Mouse (Mus musculus): Measurements from ENCODE around the gene 4931440F15Rik. TPM values are rescaled to one million over a fixed set of nuclear protein-coding genes. Genes with fewer than 3 reads are reported as not detected.

Gene 4931440F15Rik
- polyA plus RNA-seq, 2 experiments from 2014 or later: 0.11 TPM; not detected in 1

DNA sequence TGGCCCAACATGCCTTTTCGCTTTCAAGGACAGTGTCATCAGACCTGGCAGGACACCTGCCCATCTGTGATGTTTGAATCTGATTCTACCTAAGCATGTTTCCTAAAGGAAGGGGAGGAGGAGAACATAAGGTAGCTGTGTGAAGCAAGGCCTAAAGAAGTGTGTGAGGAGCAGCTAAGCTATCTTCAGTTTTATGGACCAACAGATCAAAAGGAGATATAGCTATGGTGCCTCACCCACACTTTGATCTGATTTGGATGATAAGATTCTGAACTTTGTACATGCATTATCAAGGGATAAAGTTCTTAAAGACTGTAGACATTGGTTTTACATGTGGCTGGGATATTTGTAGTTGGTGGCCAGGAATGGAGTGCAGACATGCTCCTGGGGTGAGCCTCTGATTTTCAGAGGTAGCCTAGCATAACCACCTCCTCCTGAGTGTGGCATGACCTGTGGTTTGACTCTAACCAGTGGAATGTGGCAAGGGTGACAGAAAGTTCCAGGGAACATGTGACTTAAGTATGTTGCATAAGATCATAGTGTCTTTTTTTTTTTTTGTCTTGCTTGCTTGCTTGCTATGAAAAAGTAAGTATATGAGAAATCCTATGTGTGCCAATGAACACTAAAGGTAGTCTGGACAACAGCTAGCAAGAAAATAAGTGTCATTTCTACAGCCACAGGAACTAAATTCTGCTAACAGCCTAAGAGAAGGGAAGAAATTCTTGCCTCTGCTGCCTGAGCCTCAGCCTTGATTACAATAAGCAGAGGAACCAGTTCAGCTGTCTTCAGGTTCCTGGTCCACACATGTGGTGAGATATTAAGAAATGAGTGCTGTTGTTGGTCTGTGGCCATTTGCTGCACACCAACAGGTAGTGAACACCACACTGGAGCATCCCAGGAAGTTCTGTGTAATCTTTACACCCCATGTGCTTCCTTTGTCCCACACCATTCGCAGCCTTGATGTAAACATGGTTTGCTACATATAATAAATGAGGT is 23.7 kb downstream of the 4931440F15Rik start:
- no peak for ATAC-seq

DNA sequence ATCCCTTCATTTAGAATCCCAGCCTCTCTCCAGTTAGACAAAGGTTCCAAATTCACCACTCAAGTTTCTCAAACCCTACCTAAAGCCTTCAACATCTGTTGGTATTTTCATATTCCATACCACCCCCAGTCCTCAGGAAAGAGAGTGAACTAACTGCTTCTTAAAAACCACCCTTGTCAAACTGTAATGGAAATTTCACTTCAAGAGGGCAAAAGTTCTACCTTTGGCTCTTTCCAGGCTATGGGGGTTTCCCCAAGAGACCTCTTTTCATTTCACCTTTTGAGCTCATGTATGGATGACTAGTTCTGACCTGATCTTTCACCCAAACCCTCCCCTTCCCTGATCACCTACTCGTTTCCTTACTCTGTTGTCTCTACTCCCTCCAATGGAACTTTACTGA is 25.6 kb downstream of the 4931440F15Rik start:
- peak; percentile 69 for ATAC-seq

DNA sequence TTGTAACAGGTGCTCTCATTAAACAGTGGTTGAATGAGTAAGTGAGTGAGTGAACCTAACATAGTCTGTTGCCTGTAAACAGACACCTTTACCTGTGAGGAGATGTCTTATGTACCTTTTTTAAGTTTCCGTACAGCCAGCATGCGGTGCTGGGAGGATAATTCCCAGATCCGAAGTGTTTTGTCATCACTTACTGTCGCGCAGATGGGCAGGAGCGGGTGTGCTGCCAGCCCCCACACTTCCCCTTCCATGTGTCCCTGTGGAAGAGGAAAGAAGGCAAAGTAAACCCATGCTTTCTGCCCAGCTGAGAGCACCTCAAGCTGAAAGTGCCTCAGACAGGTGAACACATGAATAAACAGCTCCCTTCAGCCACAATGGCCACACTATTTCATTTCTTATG is 30.4 kb downstream of the 4931440F15Rik start:
- ATAC-seq: no peak

DNA sequence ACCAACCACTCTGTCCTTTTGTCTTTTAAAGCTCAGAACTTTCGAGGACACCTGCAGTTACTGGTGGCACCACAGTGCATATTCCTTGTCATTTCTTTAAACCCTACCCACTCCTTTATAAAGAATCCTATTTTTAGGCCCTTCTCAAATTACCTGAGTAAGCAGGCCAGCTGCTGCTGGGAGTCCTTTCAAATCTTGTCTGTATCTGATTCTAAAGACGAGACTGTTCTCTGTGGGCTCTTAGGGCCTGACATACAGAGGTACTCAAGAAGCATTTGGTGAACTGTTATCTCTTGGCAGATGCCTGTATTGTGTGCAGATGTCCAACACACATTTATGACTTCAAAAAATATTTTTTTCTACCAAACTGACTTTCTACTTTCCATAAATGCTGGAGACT is 31.0 kb downstream of the 4931440F15Rik start:
- no peak for ATAC-seq

DNA sequence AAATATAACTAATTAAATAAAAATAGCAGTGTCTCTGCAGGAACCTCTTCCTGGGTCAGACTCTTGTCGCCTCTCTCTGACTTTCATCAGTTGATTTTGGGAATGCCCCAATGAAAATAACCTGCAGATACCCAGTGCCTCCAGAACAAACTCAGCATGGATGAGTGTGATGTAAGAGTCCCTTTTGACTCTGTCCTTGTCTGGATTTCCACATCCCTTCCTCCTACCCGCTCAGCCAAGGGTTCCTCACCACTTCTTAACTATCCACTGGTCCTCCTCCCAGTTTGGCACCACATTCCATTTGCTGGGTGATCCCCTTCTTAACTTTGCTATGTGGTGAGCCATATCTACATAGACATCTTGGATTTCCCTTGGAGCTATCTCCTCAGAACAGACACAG is 34.7 kb downstream of the 4931440F15Rik start:
- no peak for ATAC-seq

DNA sequence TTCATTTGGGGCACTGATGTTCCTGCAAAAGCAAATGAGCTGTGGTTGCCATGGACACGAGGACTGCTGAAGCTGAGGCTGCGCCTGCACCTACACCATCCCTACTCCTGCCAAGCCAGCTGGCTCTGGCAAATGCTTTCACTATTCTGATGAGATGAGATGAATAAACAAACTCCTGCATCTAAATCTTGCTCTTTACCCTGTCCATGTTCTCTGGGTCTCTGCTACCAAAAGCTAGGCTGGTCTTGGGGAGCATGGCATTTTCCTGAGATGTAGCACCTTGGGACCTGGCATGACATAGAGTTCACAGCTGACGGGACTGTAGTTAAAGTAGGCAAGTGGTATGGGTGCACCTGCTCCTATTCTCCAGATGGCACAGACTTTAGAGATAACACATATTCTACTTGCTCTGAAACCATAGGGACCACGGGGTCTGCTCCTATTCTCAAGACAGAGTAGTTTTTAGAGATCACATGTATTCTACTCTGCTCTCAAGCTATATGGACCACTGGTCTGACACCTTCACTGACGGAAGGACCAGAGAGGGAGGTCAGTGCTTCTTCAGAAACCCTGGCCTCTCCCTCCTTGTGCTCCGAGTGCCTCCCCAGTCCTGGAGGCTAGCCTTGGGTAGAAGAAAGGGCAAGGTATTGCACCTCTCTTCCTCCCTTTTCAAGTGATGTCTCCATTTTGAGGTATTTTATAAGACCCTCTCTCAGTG is 36.4 kb downstream of the 4931440F15Rik start:
- no peak for ATAC-seq

DNA sequence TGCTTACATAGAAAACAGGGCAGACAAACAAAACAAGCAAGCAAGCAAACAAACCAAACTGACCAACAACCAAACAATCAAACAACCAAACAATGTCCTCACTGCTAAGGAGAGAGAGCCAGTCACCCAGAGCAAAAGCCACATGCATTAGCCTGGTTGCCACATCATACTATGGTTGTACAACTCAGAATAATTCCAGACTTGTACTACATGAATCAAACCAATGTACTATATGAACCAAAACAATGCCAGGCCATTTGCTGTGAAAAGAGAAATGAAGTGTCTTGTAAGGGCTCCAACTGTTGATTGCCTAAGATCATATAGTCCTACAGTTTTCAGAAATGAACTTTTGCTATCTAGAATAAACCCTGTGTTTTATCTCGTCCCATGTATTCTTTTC is 37.0 kb downstream of the 4931440F15Rik start:
- no peak for ATAC-seq

DNA sequence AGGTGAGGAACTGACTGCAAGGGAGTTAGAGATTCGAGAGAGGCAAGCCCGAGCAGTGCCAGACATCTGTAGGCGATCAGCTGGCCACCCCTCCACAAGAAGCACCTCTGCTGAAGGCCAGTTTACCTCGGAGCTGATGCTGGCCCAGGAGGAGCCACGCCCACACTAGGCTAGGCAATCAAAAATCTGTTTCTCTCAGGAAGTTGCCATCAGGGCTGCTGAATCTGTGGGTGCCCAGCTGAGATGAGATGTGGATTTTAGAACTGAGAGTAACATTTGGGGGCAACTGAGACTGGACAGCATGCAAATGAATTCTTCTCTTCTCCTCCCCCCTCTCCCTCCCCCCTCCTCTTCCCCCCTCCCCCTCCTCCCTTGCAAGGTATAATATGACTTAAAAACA is 38.0 kb downstream of the 4931440F15Rik start:
- ATAC-seq: no peak

DNA sequence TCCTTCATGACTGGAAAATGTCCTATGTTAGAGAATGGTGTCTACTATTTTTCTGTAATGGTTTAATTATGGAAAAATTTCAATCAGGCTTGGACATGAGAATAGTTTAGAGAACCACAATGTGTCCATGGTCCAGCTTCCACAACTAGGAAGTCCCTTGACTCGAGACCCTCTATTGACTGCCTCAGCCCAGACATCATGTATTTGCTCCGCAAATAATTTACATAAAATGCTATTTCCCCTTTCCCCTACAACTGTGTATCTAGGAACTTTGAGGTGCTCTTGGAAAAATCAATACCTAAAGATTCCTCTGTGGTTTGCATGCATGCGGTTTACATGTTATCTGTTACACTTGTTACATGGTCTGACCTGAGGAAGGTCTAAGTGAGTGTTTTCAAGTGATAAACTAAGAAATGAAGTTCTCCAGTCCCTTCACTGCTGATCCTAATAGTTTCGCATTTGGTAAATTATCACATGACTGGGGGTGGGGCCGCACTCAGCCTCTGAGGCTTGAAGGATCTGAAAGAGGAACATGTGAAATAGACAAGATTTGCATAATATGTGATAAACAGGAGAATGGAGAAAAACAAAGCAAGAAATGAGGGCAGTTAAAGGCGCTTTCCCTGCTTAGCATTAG is 38.8 kb downstream of the 4931440F15Rik start:
- ATAC-seq: no peak

DNA sequence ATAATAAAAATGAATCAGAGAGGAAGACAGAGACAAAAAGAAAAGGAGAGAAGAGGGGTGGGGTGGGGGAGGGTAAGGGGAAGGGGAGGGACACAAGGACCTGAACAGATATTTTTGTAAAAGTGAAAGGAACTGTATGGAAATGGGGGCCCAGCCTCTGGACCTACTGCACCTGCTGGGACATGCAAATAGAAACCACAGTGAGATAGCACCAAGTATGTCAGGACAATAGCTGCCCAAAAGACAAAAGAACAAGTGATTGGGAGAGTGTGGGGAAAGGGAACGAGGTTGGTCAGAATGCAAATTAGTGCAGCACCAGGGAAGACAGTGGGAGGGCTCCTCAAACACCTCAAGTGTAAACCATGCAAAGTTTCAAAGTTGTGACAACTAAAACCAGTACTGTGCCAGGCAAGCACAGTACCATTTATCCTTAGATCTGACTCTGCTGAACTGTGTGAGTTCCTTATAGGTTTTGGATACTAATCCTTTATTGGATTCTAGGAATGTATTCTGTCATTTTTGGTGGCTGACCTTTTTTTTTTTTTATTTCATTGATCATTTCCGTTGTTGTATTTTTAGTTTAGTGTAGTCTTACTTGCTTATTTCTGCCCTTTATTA is 46.0 kb downstream of the 4931440F15Rik start:
- no peak for ATAC-seq

DNA sequence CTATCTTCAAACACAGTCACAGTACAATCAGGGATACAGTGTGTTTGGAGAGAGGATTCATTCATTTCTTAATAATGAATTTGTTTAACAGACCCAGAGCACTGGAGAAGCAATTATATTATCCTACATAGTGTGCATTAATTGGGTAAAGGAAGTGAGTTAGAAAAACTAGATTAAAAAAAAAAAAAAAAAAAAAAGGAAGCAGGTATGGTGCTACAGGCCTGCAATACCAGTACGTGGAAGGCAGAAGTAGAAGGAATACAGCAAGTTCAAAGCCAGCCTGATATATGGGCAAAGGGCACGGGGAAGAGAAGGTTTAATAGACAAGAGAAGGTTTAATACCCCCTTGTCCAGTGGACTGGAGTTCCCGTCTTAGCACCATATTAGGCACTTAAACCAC is 46.5 kb downstream of the 4931440F15Rik start:
- no peak for ATAC-seq

DNA sequence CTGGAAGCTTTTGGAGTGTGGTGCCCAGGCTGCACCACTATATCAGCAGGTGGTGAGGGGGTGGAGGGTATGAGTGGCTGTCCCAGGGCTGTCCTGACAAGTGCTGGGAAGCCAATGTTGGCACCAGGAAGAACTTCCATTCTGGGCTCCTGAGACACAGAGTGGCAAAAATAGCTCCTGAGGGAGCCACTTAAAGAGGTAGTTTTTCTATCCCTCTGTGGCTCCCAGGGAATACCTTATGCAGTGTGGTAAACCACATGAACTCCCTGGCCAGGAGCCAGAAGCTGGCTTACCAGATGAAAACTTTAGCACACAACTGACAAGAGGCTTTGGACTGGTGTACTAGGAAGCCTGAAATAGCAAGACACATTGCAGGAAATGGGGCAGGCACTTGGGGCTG is 47.5 kb downstream of the 4931440F15Rik start:
- no peak for ATAC-seq

DNA sequence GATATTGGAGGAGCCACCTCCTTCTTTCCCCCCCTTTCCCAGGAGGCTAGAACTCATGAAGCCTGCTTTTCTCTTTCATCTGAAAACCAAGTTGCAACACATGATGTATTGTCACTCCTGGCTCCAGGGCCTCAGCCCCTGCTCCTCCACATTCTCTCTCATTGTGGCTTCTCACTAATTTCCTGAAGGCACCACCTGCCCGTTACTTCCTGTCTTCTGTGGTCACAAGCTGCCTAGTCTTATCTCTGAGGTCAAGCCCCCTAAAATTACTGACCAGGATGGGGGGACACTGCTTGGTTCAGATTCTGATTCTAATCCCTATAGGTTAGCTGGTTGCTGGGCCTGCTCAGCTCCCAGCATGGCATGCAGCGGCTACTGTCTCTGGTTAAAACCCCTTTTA is 50.7 kb downstream of the 4931440F15Rik start:
- ATAC-seq: no peak

DNA sequence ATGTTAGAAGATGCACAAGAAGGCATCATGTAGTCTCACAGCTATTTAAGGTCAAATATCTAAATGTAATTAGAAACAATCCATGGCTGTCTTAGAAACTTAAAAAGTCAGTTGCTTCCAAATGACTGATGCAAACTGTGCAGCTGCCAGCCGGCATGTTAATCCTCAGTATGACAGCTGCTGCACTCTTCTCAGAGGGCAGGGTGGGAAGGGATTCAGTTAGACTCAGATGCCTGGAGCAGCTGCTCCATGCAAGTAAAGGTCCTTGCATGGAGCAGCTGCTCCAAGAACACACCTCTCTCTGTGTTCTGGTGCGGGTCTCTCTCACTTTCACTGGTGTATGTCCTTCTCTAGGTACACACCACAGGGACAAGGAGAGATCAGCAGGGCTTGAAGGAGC is 51.2 kb downstream of the 4931440F15Rik start:
- ATAC-seq: no peak

Other genes starting within 250 kb of the 4931440F15Rik start
- 10 to 100 TPM; 26.0 to 29.7 TPM for gene Rtn4, start 132.7 kb downstream of the 4931440F15Rik start, polyA plus RNA-seq (2017; shearing (Covaris generic))
- gene Eml6, start 200.4 kb upstream of the 4931440F15Rik start, polyA plus RNA-seq (2017; shearing (Covaris generic)): 1 to 10 TPM in 1 of 2 experiments, under 1 TPM in 1; 0.36 to 1.2 TPM